Mouse (Mus musculus) mesoderm, embryonic 11.5 days (tissue): ENCODE measurements around the gene Rbm28.
A peak's percentile ranks its signal among the peaks of the same experiment; 100 is the strongest.

ENCODE experiments used
- DNase-seq: peaks from one replicate; pipeline ENCODE4 v3.0.0-alpha.2; 2012; ENCODE audit warnings: low read depth, low spot score

Rbm28 gene

GRCm38 (mm10) chr6:29145456-29146307 lies 19.1 kb downstream of the Rbm28 start:
- DNase-seq = no peak

- no peak for DNase-seq
These were observed 19.8 kb downstream of the Rbm28 start for GRCm38 (mm10) chr6:29144971-29145370.

- DNase-seq = peak; percentile 57
These were observed 21.2 kb downstream of the Rbm28 start for GRCm38 (mm10) chr6:29143608-29144007.

GRCm38 (mm10) chr6:29137441-29137840 lies 27.4 kb downstream of the Rbm28 start:
- DNase-seq = no peak

GRCm38 (mm10) chr6:29133100-29133499 lies 31.7 kb downstream of the Rbm28 start:
- no peak for DNase-seq

GRCm38 (mm10) chr6:29126878-29127426 lies 37.9 kb downstream of the Rbm28 start:
- no peak for DNase-seq

- no peak for DNase-seq
These were observed 44.8 kb downstream of the Rbm28 start for GRCm38 (mm10) chr6:29119990-29120389.

- DNase-seq = no peak
These were observed 45.8 kb downstream of the Rbm28 start for GRCm38 (mm10) chr6:29118963-29119362.

- DNase-seq = no peak
These were observed 46.6 kb downstream of the Rbm28 start for GRCm38 (mm10) chr6:29118231-29118630.

- DNase-seq = peak; percentile 15
These were observed 47.2 kb downstream of the Rbm28 start for GRCm38 (mm10) chr6:29117417-29118104.

GRCm38 (mm10) chr6:29115756-29116155 lies 49.0 kb downstream of the Rbm28 start:
- no peak for DNase-seq

- no peak for DNase-seq
These were observed 53.3 kb downstream of the Rbm28 start for GRCm38 (mm10) chr6:29111501-29111900.

GRCm38 (mm10) chr6:29108376-29108775 lies 56.4 kb downstream of the Rbm28 start:
- no peak for DNase-seq

GRCm38 (mm10) chr6:29101248-29101864 lies 63.5 kb downstream of the Rbm28 start:
- DNase-seq = no peak

GRCm38 (mm10) chr6:29100423-29100822 lies 64.4 kb downstream of the Rbm28 start:
- DNase-seq = no peak

- DNase-seq = no peak
These were observed 65.2 kb downstream of the Rbm28 start for GRCm38 (mm10) chr6:29099536-29100170.

- DNase-seq = no peak
These were observed 71.9 kb downstream of the Rbm28 start for GRCm38 (mm10) chr6:29092904-29093303.

GRCm38 (mm10) chr6:29092234-29092633 lies 72.6 kb downstream of the Rbm28 start:
- DNase-seq = no peak

GRCm38 (mm10) chr6:29087921-29088709 lies 76.7 kb downstream of the Rbm28 start:
- no peak for DNase-seq

GRCm38 (mm10) chr6:29084401-29084800 lies 80.4 kb downstream of the Rbm28 start:
- DNase-seq = no peak
